Mouse (Mus musculus) frontal cortex, postnatal 25 days (tissue): ENCODE measurements at regions not wholly inside any gene's neighbourhood (a gene's known extent, or its start where the extent isn't known, plus 50 kb on each side); places are given as distances from the start of the nearest gene placed in this dataset.

ENCODE experiments used
- DNase-seq, 2 experiments: peaks; one replicate each; pipeline ENCODE4 v3.0.0; 2022; ENCODE audit warnings: low spot score in 2 of 2

DNA sequence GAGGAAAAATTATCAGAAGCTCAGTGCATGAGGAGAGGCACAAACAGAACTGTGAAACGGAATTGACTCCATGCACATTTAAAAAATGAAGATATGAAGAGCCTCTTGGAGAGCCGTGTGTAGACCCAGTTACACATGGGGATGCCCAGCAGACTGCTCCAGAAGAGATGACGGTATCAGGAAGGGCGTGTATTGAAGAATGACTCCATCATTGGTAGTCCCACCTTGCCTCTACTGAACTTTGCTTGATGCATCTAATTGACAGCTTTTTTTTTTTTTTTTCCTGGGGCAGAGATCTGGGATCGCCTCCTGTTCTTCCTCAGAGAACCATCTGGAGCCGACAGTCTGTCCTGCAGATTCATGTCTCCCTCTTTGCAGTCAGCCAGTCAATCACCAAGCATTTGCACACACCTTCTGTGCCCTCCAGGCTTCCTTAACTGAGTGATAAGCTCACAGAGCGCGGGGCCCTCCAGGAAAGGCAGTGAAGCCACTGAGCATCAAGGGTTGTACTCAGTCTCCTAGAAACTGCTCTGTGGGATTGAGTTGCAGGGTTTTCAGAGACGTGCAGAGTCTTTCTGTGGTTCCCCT is 57.6 kb upstream of the D1Pas1 start:
- DNase-seq, result no peak

DNA sequence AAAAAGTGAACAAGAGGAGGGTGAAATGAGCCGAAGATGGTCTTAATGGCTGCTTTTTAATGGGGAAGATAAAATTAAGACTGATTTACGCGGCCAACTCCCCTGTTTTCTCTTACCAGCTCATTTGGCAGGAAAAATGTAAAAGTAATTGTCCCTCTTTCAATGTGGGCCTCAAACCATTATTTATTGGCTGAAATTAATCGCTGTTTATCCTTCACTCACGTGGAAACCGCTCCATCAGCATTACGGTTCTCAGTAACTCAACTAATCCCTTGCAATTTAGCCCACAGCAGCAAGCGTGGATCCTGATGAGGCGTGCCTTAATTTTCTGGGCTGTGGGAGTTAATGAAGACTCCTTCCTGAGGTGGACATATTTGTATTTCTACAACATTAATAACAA is 58.1 kb upstream of the D1Pas1 start:
- no peak for DNase-seq

DNA sequence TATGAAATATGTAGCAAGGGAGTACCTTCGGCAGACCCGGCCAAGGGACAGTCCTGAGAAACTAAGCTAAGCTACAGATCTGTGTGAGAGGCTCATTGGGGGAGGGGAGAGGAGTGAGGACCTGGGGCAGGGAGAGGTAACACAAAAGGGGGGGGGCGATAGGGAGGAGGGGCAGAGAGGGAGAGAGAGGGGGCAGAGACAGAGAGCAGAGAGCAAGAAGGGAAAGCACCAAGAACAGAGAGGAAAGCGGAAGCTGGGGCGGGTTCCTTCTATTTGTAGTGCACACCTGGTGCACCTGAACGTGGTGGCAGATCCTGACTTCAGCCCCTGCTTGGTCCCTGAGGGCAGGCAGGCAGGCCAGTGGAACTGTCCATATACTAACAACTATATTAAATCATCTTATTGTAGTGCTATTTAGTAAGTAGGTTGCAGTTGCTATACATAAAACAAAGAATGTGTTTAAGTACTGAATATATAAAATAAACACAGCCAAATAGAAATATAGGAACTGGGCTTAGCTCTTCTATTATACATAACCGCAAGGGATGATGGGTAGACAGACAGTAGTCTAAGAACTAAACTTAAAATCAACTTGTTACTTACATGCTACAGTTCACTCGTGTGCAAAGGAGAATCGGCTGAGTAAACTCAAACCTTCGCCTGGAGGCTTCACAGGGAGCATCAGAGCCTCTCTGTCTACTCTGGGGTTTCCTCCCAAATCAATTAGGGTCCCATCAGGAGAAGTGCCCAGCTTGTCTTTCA is 59.6 kb upstream of the D1Pas1 start:
- no peak for DNase-seq

DNA sequence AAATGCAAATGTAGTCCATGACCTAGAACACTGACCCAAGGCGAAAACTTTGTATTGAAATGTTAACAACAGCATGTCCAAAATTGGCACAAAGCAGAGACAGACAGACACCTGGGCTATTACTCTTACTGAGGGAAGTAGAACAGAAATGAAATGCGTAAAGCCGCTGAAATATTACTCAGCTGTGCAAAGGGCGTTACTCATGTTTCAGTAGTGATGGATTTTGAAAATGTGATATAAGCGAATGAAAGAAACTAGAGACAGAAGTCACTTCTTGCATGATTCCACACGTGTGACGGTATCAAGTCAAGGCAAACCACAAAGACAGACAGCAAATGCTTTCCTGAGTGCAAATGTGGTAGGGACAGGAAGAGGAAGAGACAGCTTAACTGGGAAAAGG is 61.3 kb upstream of the D1Pas1 start:
- no peak for DNase-seq

DNA sequence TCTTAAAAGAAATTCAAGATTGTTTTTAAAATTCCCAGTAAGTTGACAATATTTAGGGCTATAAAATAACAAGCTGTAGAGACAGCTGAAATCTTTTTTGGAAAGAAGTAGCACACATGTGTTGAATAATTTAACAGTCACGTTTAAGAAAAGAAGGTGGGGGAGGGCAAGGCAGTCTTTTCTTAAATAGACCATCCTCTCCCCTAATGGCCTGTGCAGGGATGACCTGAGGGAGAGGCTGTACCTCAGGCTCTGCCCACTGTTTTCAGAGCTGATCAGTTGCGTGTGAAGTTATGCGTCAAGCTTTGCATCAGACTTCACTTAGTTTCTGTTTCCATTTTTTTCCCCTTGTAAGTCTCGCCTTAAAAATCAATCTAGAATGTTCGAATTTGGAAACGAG is 65.7 kb upstream of the D1Pas1 start:
- DNase-seq, result no peak

DNA sequence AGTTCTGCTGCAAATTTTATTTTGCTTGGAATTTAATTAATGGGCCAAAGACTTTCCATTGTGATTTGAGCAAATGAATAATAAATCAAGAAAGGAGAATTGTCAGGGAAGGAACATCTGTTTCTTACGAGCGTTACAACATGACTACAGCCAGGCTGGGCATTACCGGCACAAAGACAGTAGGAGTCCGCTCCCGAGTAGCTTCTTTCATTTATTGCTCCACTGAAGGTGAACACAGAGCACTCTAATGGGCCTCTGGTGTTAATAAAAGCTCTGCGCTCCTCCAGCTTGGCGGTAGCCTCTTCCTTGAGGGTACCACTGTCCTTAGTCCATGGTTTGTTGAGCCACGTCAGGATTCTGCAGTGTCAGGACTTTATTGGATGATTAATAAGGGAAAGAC is 69.0 kb upstream of the D1Pas1 start:
- DNase-seq, result no peak

DNA sequence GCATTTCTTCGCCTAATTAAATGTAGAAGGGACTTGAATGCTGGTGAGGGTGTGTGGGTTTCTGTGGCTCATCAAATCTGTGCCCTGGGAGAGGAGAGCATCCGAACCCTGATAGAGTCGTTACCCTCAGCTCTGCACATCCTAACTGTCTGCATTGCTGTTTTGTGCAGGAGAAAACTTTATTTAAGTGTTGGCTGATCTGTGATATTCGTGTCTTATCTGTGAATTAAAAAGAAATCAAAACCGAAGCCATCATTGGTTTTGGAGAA is 77.7 kb upstream of the D1Pas1 start:
- no peak for DNase-seq

DNA sequence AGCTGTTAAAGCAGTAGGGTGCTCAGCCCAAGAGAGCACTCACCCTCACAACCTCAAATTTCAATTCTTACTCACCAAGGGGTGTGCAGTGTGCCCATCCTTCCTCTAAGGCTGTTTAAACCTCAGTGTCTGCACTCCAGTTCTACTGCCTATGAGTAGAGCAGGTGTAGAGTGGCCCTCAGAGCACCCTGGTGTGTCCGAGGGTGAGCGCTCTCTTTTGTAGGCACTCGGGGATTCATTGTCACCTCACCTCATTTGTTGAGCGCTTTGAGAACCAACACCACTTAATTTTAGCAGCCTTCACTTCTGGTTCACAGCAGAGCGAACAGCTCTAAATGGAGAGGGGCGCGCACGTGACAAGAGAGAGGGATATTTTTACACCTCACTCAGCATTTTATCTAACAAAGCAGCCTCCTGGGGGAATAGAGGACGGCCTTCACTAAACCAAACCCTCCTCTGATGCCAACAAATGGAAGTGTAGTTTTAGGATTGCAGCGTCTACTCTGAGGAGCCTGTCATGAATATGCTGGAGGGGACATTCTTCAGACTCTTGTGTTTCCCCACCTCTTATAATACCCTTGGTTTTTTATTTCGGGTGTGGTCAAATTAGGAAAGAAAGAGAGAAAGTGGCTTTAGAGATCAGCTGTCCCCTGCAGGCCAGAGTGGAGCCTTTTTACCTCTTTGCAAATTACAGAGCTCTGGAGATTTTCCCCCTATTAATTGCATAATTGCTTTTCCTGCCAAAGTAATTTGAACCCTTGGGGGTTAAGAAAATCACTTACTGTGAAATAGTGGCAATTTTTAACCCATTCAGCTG is 78.2 kb upstream of the D1Pas1 start:
- DNase-seq, result no peak

DNA sequence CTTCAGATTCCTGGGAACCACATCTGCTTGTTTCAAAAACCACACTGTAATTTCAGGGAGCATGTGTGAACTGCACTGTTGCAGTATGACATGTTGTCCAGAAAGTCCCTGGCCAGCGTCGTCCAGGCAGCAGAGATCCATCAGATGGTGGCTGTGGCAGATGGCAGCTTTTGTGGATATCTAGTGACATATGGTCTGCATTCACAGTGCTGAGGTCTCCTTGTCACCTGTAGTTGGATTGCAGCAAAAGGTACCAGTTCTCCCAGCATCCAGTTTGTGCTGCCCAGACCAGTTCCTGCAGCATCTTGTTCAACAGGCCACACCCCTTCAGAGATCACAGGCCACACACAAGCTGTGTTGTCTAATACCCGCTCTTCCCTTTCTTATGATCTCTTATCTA is 80.1 kb upstream of the D1Pas1 start:
- no peak for DNase-seq

DNA sequence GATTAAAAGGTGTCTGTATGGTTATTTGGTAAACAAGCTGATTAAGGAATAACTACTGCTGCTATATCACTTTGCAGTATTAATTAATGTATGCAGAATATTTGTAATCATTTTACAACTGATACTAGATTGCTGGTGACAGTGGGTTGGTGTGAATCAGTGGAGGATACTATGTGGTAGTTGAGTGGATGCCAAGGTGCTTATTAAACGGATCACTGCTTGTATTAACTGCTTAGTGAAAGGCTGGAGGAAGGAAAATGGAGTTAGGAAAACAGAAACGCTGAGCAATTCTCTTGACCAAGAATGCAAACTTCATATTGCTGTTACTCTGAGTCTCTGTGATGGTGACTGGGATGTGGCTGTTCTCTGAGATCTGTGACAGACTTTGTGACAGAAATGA is 86.8 kb upstream of the D1Pas1 start:
- DNase-seq, result no peak

DNA sequence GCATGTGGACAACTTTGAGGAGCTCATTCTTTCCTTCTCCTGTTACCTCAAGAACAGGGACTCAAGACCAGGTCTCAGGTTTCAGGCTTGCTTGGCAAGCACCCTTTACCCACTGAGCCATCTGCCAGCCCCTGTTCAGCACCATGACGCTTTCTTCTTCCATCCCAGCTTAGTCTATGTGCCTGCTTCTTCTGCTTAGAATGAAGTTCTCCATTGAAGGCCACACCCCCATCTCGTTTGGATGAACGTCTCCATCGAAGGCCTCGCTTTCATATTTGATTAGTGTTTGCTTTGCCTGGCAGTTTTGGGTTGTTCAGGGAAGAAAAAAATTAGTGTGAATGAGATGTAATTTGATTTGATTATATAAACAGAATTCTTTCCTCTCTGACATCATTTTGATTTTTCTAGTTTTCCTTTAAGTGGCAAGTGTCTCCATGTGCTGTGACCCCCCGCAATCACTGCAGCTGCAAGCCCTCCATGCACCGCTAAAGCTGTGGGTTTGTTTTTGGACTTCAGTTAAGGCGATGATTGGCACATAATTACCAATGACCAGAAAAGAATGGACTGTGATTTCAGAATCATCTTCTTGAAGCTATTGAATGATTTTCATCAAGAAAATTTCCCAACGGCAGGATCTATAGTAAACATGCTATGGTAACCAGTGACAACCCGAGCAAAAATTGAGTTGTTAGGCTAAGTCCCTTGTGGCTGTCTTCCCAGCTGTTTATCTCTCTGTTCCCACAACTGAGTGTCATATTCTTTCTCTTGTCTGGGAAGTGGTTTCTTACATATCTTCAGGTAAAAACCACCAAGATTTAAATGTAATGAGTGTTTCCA is 106.4 kb upstream of the D1Pas1 start:
- DNase-seq, result no peak

DNA sequence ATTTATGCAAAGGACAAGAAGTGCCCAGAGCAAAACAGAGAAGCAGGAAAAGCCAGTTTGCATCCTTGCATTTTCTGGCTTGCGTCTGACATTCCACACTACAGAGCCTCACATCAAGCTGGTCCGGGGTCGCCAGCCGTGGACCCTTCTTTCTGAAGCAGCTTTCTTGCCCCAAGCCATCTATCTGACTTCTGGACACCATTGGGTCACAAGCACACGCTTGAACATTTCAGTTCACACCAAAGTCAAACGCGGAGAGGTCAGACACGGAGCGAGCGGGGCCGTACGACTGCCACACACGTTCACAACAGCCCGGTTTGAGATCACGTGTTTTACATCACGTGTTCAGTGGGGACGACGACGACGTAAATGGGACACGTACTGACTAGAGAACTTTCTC is 108.9 kb upstream of the D1Pas1 start:
- DNase-seq, result no peak

DNA sequence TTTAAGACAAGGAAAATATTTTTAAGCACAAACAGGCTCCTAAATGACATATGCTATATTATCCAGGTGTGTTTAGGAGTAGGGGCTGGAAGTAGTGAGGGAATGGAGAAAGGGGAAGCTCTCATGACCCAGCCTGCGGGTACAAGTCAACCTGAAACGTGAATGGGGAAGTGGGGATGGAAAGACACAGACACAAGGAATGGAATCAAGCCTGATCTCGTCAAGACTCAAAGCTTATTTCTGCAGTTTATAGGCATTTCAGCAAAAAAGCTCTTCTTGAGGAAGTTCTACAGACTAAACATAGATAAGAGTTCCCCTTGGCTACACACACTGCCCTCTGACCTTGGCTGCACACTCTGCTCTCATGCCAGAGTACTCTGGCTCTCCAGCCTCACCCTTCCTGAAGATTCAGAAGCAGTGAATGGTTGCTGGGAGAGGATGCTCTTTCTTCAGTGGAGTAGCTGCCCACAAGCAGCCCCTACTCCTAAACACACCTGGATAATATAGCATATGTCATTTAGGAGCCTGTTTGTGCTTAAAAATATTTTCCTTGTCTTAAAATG is 106.4 kb upstream of the Rrp15 start:
- no peak for DNase-seq

DNA sequence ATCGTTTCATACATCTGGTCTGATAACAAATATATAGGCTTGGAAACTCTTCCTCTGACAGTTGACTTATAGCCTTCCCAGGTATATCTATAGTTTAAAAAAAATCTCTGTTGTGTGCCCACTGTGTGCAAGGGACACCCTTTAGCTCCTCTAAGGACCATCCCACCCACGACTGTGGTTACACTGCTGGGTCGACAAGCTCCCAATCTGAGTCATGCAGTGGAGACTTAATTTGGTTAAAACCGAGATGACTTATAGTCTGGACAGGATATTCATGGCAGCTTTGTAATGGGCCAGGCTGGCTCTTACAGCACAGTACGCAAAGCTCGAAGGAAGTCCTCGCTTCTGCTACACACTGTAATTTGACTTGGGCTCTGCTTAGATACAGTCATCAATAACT is 96.1 kb upstream of the Rrp15 start:
- DNase-seq, result no peak

DNA sequence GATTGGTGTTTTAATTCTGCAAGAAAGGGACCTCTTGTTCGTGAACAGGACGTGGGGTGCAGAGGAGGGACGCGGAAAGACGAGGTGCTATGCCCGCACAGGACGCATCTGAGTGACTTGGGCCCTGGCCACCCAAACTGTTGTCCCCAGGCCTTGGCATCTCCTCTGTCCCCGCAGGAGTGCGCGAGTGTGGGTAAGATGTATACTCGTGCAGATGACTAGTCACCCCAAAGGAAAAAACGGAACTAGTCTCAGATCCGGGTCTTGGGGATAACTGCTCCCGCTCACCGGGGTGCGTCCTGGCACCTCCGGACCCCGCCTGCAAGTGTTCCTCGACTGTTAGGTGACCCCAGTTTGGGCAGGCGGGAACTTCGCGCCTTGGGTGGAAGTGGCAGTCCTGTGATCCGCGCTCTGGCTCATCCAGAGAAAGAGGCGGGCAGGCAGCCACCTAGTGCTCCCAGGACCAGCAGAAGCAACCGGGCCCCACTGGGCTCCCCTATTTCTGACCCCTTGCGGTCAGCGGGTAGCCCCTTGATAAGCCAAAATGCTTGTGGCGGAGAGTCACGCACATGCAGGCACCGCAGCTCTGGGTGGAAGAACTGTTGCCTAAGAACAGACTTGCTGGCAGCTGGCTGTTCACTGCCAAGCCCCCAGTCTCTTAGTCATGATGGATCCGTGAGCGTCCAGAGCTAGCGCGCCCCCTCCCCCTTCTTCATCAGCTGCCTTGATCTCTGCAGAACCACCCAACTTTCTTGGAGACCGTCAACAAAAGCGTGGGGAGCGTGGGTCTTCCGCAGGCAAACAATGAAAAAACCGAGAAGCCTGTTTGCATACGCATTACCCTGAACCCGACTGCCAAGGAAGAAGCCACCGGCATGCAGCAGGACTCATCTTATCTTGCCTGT is 85.0 kb upstream of the Rrp15 start:
- DNase-seq, result peak in 1 of 2 experiments; percentile 6

DNA sequence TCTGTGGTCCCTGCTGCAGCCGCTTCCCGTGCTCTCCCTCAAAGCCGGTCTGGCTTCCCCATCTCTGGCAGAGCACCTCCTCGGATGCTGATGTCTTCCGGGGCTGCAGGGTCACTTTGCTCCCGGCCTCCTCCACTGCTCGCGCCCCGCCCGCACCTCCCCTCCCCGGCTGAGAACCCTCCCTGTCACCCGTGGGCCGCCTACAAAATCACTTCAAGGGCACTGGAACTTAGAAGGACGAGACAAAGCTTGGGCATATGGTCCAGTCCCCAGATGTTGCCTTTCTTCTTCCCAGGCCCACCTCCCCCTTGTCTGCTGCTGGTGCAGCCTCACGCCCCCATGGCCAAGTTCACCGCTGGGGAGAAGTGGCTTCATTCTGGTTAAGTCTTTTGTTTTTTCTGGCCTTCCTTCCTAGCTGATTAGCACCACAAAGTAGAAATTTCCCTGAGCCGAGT is 84.3 kb upstream of the Rrp15 start:
- DNase-seq, result no peak

DNA sequence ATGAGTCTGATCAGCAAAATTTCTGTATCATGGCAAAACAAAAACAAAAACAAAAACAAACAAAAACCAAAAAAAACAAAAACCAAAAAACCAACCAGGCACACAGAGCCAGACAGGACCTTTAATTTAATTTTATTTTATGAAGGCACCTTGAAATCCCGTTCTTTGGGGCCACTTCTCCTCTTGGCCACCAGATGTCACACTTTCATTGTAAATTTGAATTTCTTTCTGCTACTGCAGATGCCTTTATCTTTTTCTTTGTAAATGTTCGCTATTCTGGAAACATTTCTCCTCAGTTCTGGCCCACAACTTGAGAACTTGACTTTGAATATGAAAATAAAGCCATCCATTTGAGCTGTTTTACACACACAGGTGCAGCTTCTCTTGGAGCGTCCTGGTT is 78.6 kb upstream of the Rrp15 start:
- DNase-seq, result peak in 1 of 2 experiments; percentile 8

DNA sequence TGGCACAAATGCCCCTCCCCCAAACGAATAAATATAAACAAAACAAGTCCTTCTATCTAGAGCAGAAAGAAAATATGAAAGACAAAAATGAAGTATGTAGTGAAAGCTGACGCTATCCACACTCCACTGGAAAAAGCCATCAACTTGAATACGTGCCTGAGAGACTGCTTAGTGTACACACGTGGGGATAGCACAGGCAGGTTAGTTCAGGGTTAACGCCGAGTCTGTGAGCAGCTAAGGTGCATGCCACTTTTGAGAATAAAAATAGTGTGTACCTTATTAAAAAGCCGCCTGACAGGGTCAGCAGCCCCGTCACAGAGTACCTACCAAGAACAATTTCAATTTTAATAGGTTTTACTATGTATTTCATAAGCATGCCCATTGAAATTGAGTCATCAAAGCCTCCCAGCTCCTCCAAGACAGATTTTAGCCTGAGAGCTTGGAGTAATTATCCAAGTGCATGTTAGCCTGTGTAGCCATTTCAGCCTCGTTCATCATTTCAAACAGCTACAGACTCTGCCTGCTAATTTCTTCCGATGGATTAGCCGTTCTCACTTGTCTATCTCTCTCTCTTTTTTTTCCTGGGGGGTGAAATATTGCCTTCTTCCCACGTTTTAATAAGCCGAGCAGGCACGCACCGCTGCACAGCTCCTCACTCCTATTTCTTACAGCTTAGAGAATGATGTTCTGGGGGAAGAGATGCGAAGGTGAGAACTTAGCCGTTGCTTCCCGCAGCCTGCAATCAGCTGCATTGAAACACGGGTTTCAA is 59.2 kb upstream of the Rrp15 start:
- no peak for DNase-seq

DNA sequence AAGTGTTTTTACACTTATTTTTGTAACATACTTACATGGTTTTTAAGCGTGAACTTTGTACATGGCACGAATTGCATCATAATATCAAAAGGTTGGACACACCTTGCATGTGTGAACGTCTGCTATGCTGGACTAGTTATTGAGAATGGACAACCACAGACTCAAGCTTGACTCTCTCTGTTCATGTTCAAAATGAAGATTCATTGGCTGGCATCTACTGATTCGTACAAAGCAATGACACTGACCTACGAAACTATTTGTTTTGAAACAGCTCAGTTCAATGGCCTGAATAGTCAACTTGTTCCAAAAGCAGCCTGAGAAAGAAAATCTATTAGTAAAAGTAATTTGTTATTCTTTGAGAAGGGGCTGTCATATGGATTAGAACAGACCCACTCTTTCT is 55.3 kb upstream of the Rrp15 start:
- no peak for DNase-seq
